Mouse (Mus musculus) hindbrain, embryonic 12.5 days (tissue): ENCODE results near the gene Tmem107. TPM values are rescaled to one million over a fixed set of nuclear protein-coding genes. Genes with fewer than 3 reads are reported as not detected.
A peak's percentile ranks its signal among the peaks of the same experiment; 100 is the strongest.

Source experiments
- ATAC-seq: fragments of 200-750 bp; cut with Nextera tagmentation; 2 replicates; pipeline ENCODE4 v1.8.0; 2017; ENCODE audit warnings: moderate TSS enrichment; ENCODE audit not compliant: low FRiP score
- H3K27ac ChIP-seq: fragments of 300-500 bp; sonication (generic); 2 replicates; pipeline ENCODE4 v1.5.1; 2016; ENCODE audit warnings: mild to moderate bottlenecking
- H3K27me3 ChIP-seq: fragments of 300-500 bp; sonication (generic); 2 replicates; pipeline ENCODE4 v1.6.1; 2016; ENCODE audit warnings: mild to moderate bottlenecking
- H3K36me3 ChIP-seq: fragments of 300-500 bp; sonication (generic); 2 replicates; pipeline ENCODE4 v1.6.1; 2016; ENCODE audit warnings: mild to moderate bottlenecking
- H3K4me1 ChIP-seq: fragments of 300-500 bp; sonication (generic); 2 replicates; pipeline ENCODE4 v1.6.1; 2016
- H3K4me2 ChIP-seq: fragments of 300-500 bp; sonication (generic); replicated peaks from 2 replicates; pipeline ENCODE4 v1.6.1; 2016; ENCODE audit warnings: mild to moderate bottlenecking
- H3K4me3 ChIP-seq: fragments of 300-500 bp; sonication (generic); 2 replicates; pipeline ENCODE4 v1.5.1; 2016; ENCODE audit warnings: mild to moderate bottlenecking
- H3K9ac ChIP-seq: fragments of 300-500 bp; sonication (generic); 2 replicates; pipeline ENCODE4 v1.6.1; 2016; ENCODE audit warnings: mild to moderate bottlenecking, moderate library complexity
- H3K9me3 ChIP-seq: fragments of 300-500 bp; sonication (generic); replicated peaks from 2 replicates; pipeline ENCODE4 v1.6.1; 2016; ENCODE audit warnings: mild to moderate bottlenecking
- WGBS: fragments of 180-500 bp; shearing (Covaris S2); methylation state at CpG from one replicate; pipeline ENCODE4 v1.1.7; 2016; 5-methylcytosine and 5-hydroxymethylcytosine counted together
- polyA plus RNA-seq: library from polyadenylated mRNA; unstranded; fragments of >200 nt; fragmentation: Nextera tagmentation; extraction: Ambion mirVana; gene quantifications from 2 replicates; pipeline ENCODE4 v1.2.1, GENCODE M21; 2016

Tmem107 gene
- polyA plus RNA-seq, 1 experiment from 2014 or later: 45.1 TPM

DNA sequence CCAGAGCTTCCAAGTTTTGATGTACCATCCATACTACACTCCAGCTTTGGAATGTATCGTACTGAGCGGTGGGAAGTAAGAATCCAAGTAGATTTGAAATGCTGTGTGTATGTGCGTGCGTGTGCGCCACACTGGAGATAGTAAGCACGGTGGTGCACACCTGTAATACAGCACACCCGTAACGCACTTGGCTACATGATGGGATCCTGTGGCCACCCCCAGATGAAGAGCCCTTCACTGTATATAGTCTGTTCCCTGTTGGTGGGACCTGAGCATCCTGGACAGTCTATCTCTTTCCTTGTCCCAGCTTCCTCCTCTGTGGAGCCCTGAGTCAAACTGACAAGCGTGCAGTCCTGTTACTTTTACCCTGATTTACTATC is 24.2 kb upstream of the Tmem107 start:
- Histone ChIP-seq H3K4me2 (peak overlapping the region; percentile 79), H3K4me1 (peaks cover 14% of the 10 kb centered on the region), H3K4me3 (peak overlapping the region; percentile 70), H3K27me3 (no peaks in the 10 kb centered on the region), H3K36me3 (peaks cover 23% of the 10 kb centered on the region; the same call in 1 of the 2 replicates), H3K9me3 (no peaks in the 10 kb centered on the region), H3K27ac (no peak overlapping the region), H3K9ac (peak overlapping the region; percentile 56)
- no peak for ATAC-seq
- 13% methylated on average over 9 of the region's 9 CpGs for WGBS

DNA sequence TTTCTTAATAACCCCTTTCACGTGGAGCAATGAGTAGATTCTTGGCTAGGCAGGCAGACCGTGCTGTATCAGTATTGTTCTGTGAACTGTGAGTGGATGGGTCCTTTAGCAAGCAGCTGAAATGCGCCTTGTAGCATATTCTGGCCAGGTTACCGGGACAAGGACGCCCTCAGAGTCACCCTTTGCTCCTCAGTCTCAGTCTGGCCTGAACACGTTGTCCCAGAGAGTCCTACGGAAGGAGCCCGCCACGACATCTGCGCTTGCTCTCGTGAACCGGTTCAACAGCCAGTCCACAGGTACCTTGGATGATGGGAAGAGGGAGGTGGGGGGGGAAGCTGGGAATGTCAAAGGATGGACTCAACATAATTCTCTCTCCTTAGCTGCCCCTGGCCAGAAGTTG is 23.0 kb upstream of the Tmem107 start:
- Histone ChIP-seq H3K9ac (no peak overlapping the region), H3K27me3 (no peaks in the 10 kb centered on the region), H3K4me2 (peak overlapping the region; percentile 79), H3K4me3 (no peak overlapping the region), H3K4me1 (peaks cover 14% of the 10 kb centered on the region), H3K27ac (no peak overlapping the region), H3K9me3 (no peaks in the 10 kb centered on the region), H3K36me3 (peaks cover 23% of the 10 kb centered on the region; the same call in 1 of the 2 replicates)
- ATAC-seq: no peak
- 93% methylated on average over 12 of the region's 12 CpGs for WGBS

DNA sequence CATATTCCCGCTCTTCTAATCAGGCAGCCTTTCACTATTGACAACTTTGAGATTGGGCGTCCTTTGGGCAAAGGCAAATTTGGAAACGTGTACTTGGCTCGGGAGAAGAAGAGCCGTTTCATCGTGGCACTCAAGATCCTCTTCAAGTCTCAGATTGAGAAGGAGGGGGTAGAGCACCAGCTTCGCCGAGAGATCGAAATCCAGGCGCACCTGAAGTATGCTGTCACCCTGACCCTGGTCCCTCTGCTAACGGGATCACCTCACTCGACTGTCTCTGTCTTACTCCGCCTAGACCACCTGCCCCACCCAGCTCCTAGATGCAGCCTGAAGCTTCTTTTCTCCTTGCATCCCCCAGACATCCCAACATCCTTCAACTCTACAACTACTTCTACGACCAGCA is 22.5 kb upstream of the Tmem107 start:
- no peak overlapping the region for H3K9ac ChIP-seq
- H3K4me1 ChIP-seq: peaks cover 14% of the 10 kb centered on the region
- peaks cover 23% of the 10 kb centered on the region; the same call in 1 of the 2 replicates for H3K36me3 ChIP-seq
- ATAC-seq: no peak
- no peaks in the 10 kb centered on the region for H3K9me3 ChIP-seq
- H3K27ac ChIP-seq: no peak overlapping the region
- WGBS: 93% methylated on average over 14 of the region's 14 CpGs
- no peaks in the 10 kb centered on the region for H3K27me3 ChIP-seq
- H3K4me2 ChIP-seq: no peak overlapping the region
- no peak overlapping the region for H3K4me3 ChIP-seq

DNA sequence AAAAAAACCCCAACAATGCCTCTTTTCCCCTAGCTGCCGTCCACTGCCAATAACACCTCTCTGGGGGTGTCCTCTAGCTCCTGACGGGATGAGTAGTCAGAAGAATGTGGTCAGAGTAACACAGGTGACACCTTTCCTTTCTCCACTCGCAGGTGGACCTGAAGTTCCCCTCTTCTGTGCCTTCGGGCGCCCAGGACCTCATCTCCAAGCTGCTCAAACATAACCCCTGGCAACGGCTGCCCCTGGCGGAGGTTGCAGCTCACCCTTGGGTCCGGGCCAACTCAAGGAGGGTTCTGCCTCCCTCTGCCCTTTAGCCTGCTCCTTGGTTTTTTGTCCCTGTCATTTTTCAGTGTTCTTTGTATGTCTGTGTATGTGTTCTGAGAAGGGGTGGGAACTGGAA is 19.9 kb upstream of the Tmem107 start:
- H3K27ac ChIP-seq: no peak overlapping the region
- peaks cover 14% of the 10 kb centered on the region for H3K4me1 ChIP-seq
- H3K4me3 ChIP-seq: no peak overlapping the region
- H3K4me2 ChIP-seq: no peak overlapping the region
- H3K9ac ChIP-seq: no peak overlapping the region
- no peaks in the 10 kb centered on the region for H3K27me3 ChIP-seq
- H3K9me3 ChIP-seq: no peaks in the 10 kb centered on the region
- H3K36me3 ChIP-seq: peaks cover 29% of the 10 kb centered on the region
- WGBS: 89% methylated on average over 8 of the region's 8 CpGs
- ATAC-seq: no peak

DNA sequence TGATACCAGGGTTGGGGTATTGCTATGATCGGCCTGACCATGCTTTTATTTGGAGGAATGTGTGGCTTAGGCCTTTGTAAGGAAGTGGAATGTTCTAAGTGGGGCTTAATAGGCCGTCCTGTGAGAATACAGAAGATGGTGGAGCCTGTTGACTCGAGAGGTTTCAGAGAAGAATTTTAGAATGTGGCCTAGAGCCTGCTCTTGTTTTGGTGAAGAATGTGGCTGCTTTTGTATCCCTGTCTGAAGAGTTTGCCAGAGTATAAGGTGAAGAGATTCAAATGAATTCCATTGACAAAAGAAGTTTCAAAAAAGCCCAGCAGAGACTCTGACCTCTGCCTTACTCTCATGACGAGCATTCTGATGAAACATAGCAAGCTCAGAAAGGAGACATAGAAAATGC is 18.8 kb upstream of the Tmem107 start:
- no peak for ATAC-seq
- no peak overlapping the region for H3K4me2 ChIP-seq
- no peak overlapping the region for H3K4me3 ChIP-seq
- 67% methylated on average over 4 of the region's 4 CpGs for WGBS
- H3K27ac ChIP-seq: no peak overlapping the region
- H3K9ac ChIP-seq: no peak overlapping the region
- peaks cover 29% of the 10 kb centered on the region for H3K36me3 ChIP-seq
- H3K9me3 ChIP-seq: no peaks in the 10 kb centered on the region
- peaks cover 9% of the 10 kb centered on the region for H3K4me1 ChIP-seq
- H3K27me3 ChIP-seq: no peaks in the 10 kb centered on the region

DNA sequence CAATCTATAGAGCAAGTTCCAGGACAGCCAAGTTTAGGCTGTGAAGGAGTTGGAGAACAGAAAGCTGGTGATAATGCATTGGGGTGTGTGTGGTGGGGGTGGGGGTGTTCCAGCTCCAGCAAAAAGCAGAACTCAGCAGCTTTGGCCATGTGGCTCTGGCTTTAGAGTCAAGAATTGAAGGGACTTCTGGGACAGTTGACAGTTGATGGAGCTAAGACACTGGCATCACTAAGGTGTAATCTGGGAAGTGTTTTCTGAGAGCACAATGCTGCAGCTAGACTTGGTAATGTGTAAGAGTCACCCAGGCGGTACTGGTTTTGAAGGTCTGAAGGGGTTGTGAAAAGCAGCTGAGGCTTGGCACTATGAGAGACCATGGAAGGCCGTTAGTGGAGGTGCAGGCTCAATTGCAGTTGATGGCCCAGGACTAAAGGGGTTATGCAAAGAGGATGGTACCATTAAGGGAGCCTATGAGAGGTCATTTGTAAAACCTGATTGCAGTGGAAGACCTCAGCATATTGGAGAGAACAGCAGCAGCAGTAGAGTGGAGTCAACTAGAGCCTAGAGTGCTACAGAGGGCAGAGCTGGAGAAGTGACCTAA is 17.7 kb upstream of the Tmem107 start:
- Histone ChIP-seq H3K9ac (no peak overlapping the region), H3K27ac (no peak overlapping the region), H3K36me3 (peaks cover 29% of the 10 kb centered on the region), H3K4me1 (no peaks in the 10 kb centered on the region), H3K4me3 (no peak overlapping the region), H3K9me3 (no peaks in the 10 kb centered on the region), H3K4me2 (no peak overlapping the region), H3K27me3 (no peaks in the 10 kb centered on the region)
- WGBS: 89% methylated on average over 2 of the region's 2 CpGs
- no peak for ATAC-seq

DNA sequence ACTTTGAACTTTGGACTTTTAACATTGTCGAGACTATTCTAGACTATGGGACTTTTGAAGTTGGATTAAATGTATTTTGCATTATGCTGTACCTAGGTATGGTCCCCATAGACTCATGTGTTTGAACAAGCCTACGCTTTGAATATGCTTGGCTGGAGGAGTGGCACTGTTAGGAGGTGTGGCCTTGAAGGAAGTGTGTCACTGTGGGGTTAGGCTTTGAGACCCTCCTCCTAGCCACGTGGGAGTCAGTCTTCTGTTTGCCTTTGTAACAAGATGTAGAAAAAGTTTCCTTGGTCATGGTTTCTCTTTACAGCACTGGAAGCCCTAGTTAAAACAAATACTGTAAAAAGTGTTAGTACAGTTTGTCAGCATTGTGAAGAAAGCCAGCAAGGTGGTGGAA is 16.8 kb upstream of the Tmem107 start:
- Histone ChIP-seq H3K4me3 (no peak overlapping the region), H3K9me3 (no peaks in the 10 kb centered on the region), H3K36me3 (peaks cover 24% of the 10 kb centered on the region), H3K27ac (no peak overlapping the region), H3K4me1 (peaks cover 7% of the 10 kb centered on the region), H3K27me3 (no peaks in the 10 kb centered on the region), H3K9ac (no peak overlapping the region), H3K4me2 (no peak overlapping the region)
- no peak for ATAC-seq
- WGBS: 79% methylated on average over 3 of the region's 3 CpGs

DNA sequence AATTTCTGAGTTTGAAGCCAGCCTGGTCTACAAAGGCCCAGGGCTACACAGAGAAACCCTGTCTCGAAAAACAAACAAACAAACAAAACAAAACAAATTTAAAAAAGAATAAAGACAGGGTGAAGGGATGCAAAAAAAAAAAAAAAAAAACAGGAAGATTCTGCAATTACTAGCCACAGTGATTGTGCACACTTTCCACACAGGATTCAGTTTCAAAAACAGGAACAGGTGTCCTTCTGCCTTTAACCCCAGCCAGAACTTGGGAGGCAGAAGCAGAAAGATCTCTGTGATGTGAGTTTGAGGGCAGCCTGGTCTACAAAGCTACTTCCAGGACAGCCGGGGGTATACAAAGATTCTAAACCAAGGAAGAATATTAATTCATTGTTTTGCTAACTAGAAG is 12.3 kb upstream of the Tmem107 start:
- Histone ChIP-seq H3K4me2 (peak overlapping the region; percentile 97), H3K4me3 (peak overlapping the region; percentile 87), H3K36me3 (peaks cover 6% of the 10 kb centered on the region; the same call in 1 of the 2 replicates), H3K9ac (peak overlapping the region; percentile 75), H3K9me3 (no peaks in the 10 kb centered on the region), H3K27me3 (no peaks in the 10 kb centered on the region; the same call in 1 of the 2 replicates), H3K4me1 (peaks cover 21% of the 10 kb centered on the region), H3K27ac (peak overlapping the region; percentile 90)
- ATAC-seq: no peak
- WGBS: 73% methylated on average over 2 of the region's 2 CpGs

DNA sequence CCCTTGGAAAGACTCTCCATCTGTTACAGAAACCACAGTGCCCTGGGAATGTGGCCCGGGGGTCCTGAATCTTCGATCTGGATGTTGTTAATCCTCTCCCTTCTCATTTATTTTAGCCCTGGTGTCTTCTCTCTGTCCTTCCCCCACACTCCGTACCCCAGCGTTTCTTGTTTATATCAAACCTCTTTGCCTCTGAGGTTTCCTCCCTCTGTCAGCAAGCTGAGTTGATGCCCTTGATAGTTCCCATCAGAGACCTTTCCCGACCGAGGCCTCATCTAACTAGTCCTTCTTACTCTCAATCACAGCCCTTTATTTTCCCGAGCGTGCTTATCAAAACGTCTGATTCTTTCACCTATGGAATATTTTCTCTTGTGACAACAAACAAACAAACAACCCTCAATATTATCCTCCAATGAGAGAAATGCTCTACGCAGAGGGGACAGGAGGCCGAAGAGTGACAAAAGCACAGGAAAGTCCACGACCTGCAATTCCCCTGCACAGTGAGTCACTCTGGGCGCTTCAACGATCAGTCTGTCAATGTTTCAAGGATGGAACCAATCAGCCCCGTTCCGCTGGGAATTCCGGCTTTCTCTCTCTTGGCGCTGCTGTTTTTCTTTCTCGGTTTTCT is 11.8 kb upstream of the Tmem107 start:
- H3K4me3 ChIP-seq: peak overlapping the region; percentile 87
- ATAC-seq: peak; percentile 27
- H3K27ac ChIP-seq: peak overlapping the region; percentile 90
- H3K27me3 ChIP-seq: no peaks in the 10 kb centered on the region; the same call in 1 of the 2 replicates
- peaks cover 21% of the 10 kb centered on the region for H3K4me1 ChIP-seq
- peak overlapping the region; percentile 97 for H3K4me2 ChIP-seq
- no peaks in the 10 kb centered on the region for H3K9me3 ChIP-seq
- H3K9ac ChIP-seq: peak overlapping the region; percentile 75
- 2% methylated on average over 19 of the region's 19 CpGs for WGBS
- H3K36me3 ChIP-seq: peaks cover 5% of the 10 kb centered on the region; the same call in 1 of the 2 replicates

DNA sequence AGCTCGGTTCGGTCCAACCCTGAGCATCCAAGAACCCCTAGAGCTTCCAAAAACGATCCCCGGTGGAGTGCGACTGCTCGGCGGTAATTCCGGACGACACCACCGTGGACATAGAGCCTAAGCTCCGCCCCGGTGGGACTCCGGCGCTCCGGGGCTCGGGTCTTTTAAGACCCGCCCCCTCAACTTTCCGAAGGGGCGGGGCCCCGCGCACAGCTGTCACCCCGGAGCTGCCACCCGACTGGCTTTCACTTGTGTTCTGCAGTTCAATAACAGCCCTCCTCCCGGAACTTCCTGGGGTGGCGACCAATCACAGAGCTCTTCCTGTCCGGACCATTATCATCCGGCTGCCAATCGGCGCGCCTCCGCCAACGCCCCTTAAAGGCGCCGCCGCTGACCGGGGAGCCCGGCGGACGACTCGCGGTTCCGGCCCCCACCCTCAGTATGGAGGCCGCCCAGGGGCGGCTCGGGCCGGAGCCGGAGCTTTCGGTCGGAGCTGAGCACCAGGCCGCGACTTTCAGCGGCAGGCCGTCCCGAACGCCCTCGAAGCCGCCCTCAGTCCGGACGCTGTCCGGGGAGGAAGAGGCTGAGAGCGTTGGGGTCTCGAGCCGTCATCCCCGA is 11.1 kb upstream of the Tmem107 start, which contains the start of gene Borcs6:
Borcs6 (plus strand) TSS at position 361 of the 618 bp plus-strand sequence.
- Histone ChIP-seq H3K36me3 (no peaks in the 10 kb centered on the region), H3K9me3 (no peaks in the 10 kb centered on the region), H3K4me3 (peak within 1 kb of the TSS; percentile 87), H3K9ac (peak within 1 kb of the TSS; percentile 94), H3K27me3 (no peaks in the 10 kb centered on the region; the same call in 1 of the 2 replicates), H3K4me2 (peak within 1 kb of the TSS; percentile 97), H3K4me1 (peaks cover 27% of the 10 kb centered on the region), H3K27ac (peak within 1 kb of the TSS; percentile 92)
- ATAC-seq: peak; percentile 94
- WGBS: 0% methylated on average over 61 of the region's 64 CpGs

DNA sequence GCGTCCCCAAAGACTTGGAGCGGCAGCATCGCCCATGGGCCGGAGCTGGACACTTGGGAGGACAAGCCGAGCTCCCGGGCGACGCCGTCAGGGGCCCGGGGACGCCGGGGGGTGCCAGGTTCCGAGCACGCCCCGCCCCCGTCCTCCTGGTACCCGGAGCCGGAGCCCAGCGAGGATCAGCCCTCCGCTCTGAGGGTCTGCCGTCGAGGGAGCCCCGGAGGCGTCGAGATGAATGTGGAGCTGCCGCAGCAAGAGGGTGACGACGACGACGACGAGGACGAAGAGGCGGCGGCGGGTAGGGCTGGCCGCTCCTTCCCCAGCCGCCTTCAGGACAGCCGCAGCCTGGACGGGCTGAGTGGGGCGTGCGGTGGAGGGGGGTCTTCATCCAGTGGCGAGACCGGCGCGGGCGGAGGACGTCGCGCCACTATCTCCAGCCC is 10.6 kb upstream of the Tmem107 start:
- peak; percentile 23 for ATAC-seq
- Histone ChIP-seq H3K4me2 (peak overlapping the region; percentile 97), H3K36me3 (no peaks in the 10 kb centered on the region), H3K9ac (peak overlapping the region; percentile 94), H3K27me3 (no peaks in the 10 kb centered on the region; the same call in 1 of the 2 replicates), H3K4me3 (peak overlapping the region; percentile 87), H3K9me3 (no peaks in the 10 kb centered on the region), H3K4me1 (peaks cover 27% of the 10 kb centered on the region), H3K27ac (peak overlapping the region; percentile 92)
- WGBS: under 1% methylated on average over 49 of the region's 49 CpGs

DNA sequence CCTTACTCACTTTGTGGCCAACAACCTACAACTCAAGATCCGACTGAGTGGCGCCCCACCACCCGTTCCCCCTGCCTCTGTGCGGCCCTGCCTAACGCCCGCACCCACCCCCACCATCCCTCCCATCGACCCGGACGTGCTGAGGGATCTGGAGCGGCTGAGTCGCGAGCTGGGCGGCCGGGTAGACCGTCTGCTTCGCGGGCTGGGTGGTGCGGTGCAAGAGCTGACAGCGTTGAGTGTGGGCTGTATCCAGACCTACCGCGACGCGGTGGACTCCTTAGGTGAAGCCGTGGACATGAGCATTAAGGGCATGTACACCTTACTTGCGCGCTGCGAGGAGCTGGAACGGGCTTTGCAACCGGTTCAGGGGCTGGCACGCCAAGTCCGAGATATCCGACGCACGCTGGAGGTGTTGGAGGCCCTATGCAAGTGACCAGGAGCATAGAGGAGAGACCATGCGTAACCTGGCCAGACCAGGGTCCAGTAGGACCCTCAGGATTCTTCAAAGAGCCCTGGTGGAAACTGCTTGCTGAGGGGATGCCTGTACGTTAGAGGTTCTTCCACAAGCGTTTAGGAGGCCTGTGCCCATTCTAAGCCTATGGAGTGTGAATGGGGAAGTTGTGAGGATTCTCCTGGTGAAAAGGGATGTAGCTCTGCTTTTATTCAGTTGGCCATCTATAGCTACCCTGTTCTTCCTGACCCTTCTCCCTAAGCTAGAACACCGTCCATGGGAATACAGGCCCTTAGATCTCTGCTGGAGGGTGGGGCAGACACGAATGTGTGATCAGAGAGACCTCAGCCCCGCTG is 10.0 kb upstream of the Tmem107 start:
- Histone ChIP-seq H3K4me1 (peaks cover 27% of the 10 kb centered on the region), H3K36me3 (no peaks in the 10 kb centered on the region), H3K27me3 (no peaks in the 10 kb centered on the region; the same call in 1 of the 2 replicates), H3K27ac (peak overlapping the region; percentile 92), H3K4me3 (peak overlapping the region; percentile 87), H3K9me3 (no peaks in the 10 kb centered on the region), H3K9ac (peak overlapping the region; percentile 94), H3K4me2 (peak overlapping the region; percentile 97)
- WGBS: under 1% methylated on average over 40 of the region's 40 CpGs
- no peak for ATAC-seq
